Comparison of ENCODE assay signal across 8 mouse cellular contexts in genomic region chr7:30009321-30010085, GRCm38 (mm10). TPM values are rescaled to one million over a fixed set of nuclear protein-coding genes. Genes with fewer than 3 reads are reported as not detected.
DNase-seq lines count a peak whose midpoint lies in the region; ATAC-seq lines count a peak whose summit lies in the region.

No protein-coding gene starts in this region.

- peak overlapping the region; percentile 87 for H3K27ac ChIP-seq in embryonic facial prominence, embryonic 13.5 days
- peak overlapping the region; percentile 45; the same call in 1 of the 2 replicates for H3K27ac ChIP-seq in midbrain, embryonic 14.5 days (replicated peaks; ENCODE audit: low read depth, low read length)
- H3K27ac ChIP-seq in liver, embryonic 12.5 days: no peak overlapping the region

- H3K9ac ChIP-seq in embryonic facial prominence, embryonic 13.5 days: peak overlapping the region; percentile 44; the same call in 1 of the 2 replicates
- H3K9ac ChIP-seq in midbrain, embryonic 14.5 days (replicated peaks; ENCODE audit: low read length): no peak overlapping the region
- no peak overlapping the region for H3K9ac ChIP-seq in liver, embryonic 12.5 days

- whole genome bisulfite sequencing in embryonic facial prominence, embryonic 13.5 days: 57% methylated on average over 21 of the region's 21 CpGs
- 51% methylated on average over 21 of the region's 21 CpGs for WGBS in midbrain, embryonic 14.5 days
- 77% methylated on average over 21 of the region's 21 CpGs for WGBS in liver, embryonic 12.5 days (ENCODE audit: insufficient replicate concordance)

- 0 out of 2 replicates have a peak overlapping the region, but pooled peaks have one; percentile 16 for H3K4me2 ChIP-seq in embryonic facial prominence, embryonic 13.5 days
- H3K4me2 ChIP-seq in midbrain, embryonic 14.5 days (ENCODE audit: low read length): 0 out of 2 replicates have a peak overlapping the region, but pooled peaks have one; percentile 7
- H3K4me2 ChIP-seq in liver, embryonic 12.5 days: no peak overlapping the region

- peaks cover 35% of the 10 kb centered on the region for H3K36me3 ChIP-seq in embryonic facial prominence, embryonic 13.5 days
- peaks cover 24% of the 10 kb centered on the region for H3K36me3 ChIP-seq in midbrain, embryonic 14.5 days (ENCODE audit: control insufficient read depth, insufficient read depth, low read length)
- peaks cover 85% of the 10 kb centered on the region for H3K36me3 ChIP-seq in liver, embryonic 12.5 days

- H3K9me3 ChIP-seq in embryonic facial prominence, embryonic 13.5 days: no peaks in the 10 kb centered on the region
- no peaks in the 10 kb centered on the region for H3K9me3 ChIP-seq in midbrain, embryonic 14.5 days (ENCODE audit: control insufficient read depth, low read length)
- no peaks in the 10 kb centered on the region for H3K9me3 ChIP-seq in liver, embryonic 12.5 days (replicated peaks)

- intact Hi-C loops in heart, postnatal 10 days (cut with DNase I): loop anchor here (5.0 kb wide), 1 partner anchor 208 kb away; no protein-coding TSS in a partner anchor

- H3K4me1 ChIP-seq in embryonic facial prominence, embryonic 13.5 days: peaks cover 46% of the 10 kb centered on the region
- peaks cover 7% of the 10 kb centered on the region; the same call in 1 of the 2 replicates for H3K4me1 ChIP-seq in midbrain, embryonic 14.5 days (ENCODE audit: control insufficient read depth, insufficient read depth, low read length)
- no peaks in the 10 kb centered on the region for H3K4me1 ChIP-seq in liver, embryonic 12.5 days

- DNase-seq in 3T3-L1 (ENCODE audit: low read depth, low spot score): peak; percentile 29
- DNase-seq in heart, postnatal 10 days: peak; percentile 79 to 83
- peak; percentile 42 for DNase-seq in layer of hippocampus, adult 11-12 months (ENCODE audit: low spot score)
- peak; percentile 67 for DNase-seq in midbrain, embryonic 14.5 days
- DNase-seq in T-cell, adult 2 months (ENCODE audit: low spot score): no peak

- no peak for ATAC-seq in embryonic facial prominence, embryonic 13.5 days (ENCODE audit: insufficient number of reproducible peaks, insufficient read depth, low FRiP score, low TSS enrichment, low read depth)
- no peak; the same call in 1 of the 2 replicates for ATAC-seq in midbrain, embryonic 14.5 days (ENCODE audit: low FRiP score, low TSS enrichment)
- ATAC-seq in megakaryocyte progenitor cell, adult 5-6 weeks (replicated peaks; ENCODE audit: poor library complexity): no peak
- no peak for ATAC-seq in liver, embryonic 12.5 days

- H3K27me3 ChIP-seq in embryonic facial prominence, embryonic 13.5 days: no peaks in the 10 kb centered on the region
- H3K27me3 ChIP-seq in midbrain, embryonic 14.5 days (ENCODE audit: control insufficient read depth, insufficient read depth, low read length): no peaks in the 10 kb centered on the region
- H3K27me3 ChIP-seq in liver, embryonic 12.5 days (replicated peaks): no peaks in the 10 kb centered on the region

- no peak overlapping the region for H3K4me3 ChIP-seq in embryonic facial prominence, embryonic 13.5 days
- no peak overlapping the region for H3K4me3 ChIP-seq in midbrain, embryonic 14.5 days (replicated peaks; ENCODE audit: low read depth, low read length)
- no peak overlapping the region for H3K4me3 ChIP-seq in liver, embryonic 12.5 days

RNA-seq across cellular contexts. Expression of gene Zfp568, which starts 25.7 kb away (rescaled TPM):
- 13.3 and 17.5 TPM in 2 replicates for polyA plus RNA-seq in embryonic facial prominence, embryonic 13.5 days (2015; fragmentation: Nextera tagmentation; extraction: Ambion mirVana)
- total RNA-seq in heart, postnatal 10 days (2021): 10 to 100 TPM; 46.7 to 53.1 TPM
- 3.3 and 5.5 TPM in 2 replicates for polyA plus RNA-seq in midbrain, embryonic 14.5 days (2014; fragmentation: Nextera tagmentation; extraction: Ambion mirVana)
- total RNA-seq in megakaryocyte progenitor cell, adult 5-6 weeks (2015): 17.2 and 22.3 TPM in 2 replicates
- total RNA-seq in megakaryocyte progenitor cell, adult 5-6 weeks (2017): 38.4 and 53.5 TPM in 2 replicates
- 13.4 and 14.2 TPM in 2 replicates for polyA plus RNA-seq in liver, embryonic 12.5 days (2016; fragmentation: Nextera tagmentation; extraction: Ambion mirVana)

RNA-seq across cellular contexts. Expression of gene Zfp14, which starts 41.7 kb away (rescaled TPM):
- 5.5 and 7.1 TPM in 2 replicates for polyA plus RNA-seq in embryonic facial prominence, embryonic 13.5 days (2015; fragmentation: Nextera tagmentation; extraction: Ambion mirVana)
- 1 to 10 TPM; 1.6 to 2.6 TPM for total RNA-seq in heart, postnatal 10 days (2021)
- 13.5 and 14.3 TPM in 2 replicates for polyA plus RNA-seq in midbrain, embryonic 14.5 days (2014; fragmentation: Nextera tagmentation; extraction: Ambion mirVana)
- 1.1 and 1.8 TPM in 2 replicates for total RNA-seq in megakaryocyte progenitor cell, adult 5-6 weeks (2015)
- 1.2 and 2.1 TPM in 2 replicates for total RNA-seq in megakaryocyte progenitor cell, adult 5-6 weeks (2017)
- polyA plus RNA-seq in liver, embryonic 12.5 days (2016; fragmentation: Nextera tagmentation; extraction: Ambion mirVana): 0.60 and 0.87 TPM in 2 replicates

RNA-seq across cellular contexts. Expression of gene Zfp74, which starts 55.6 kb away (rescaled TPM):
- 14.9 and 16.0 TPM in 2 replicates for polyA plus RNA-seq in embryonic facial prominence, embryonic 13.5 days (2015; fragmentation: Nextera tagmentation; extraction: Ambion mirVana)
- 1 to 10 TPM; 8.3 to 8.9 TPM for total RNA-seq in heart, postnatal 10 days (2021)
- polyA plus RNA-seq in midbrain, embryonic 14.5 days (2014; fragmentation: Nextera tagmentation; extraction: Ambion mirVana): 16.3 and 22.1 TPM in 2 replicates
- 14.5 and 19.5 TPM in 2 replicates for total RNA-seq in megakaryocyte progenitor cell, adult 5-6 weeks (2015)
- total RNA-seq in megakaryocyte progenitor cell, adult 5-6 weeks (2017): 7.2 and 8.0 TPM in 2 replicates
- 3.6 and 4.8 TPM in 2 replicates for polyA plus RNA-seq in liver, embryonic 12.5 days (2016; fragmentation: Nextera tagmentation; extraction: Ambion mirVana)
